Mouse (Mus musculus) thymus, adult 2 months (tissue): ENCODE results near the gene Slc35d2.

Source experiments
- CTCF ChIP-seq: fragments of 200-500 bp; IDR thresholded peaks from 2 replicates; pipeline ENCODE4 v1.5.1; 2012; ENCODE audit warnings: mild to moderate bottlenecking, control low read depth, low read length, moderate library complexity, borderline replicate concordance; ENCODE audit not compliant: control insufficient read depth, poor library complexity, insufficient read depth; ENCODE audit errors: extremely low read depth
- POLR2A ChIP-seq: fragments of 200-500 bp; IDR thresholded peaks from 2 replicates; pipeline ENCODE4 v1.6.1; 2012; ENCODE audit warnings: mild to moderate bottlenecking, low read length, control low read depth, moderate library complexity; ENCODE audit not compliant: control insufficient read depth, poor library complexity, insufficient read depth; ENCODE audit errors: extremely low read depth

- TF ChIP-seq POLR2A (no peak), CTCF (no peak)
These were observed 78.3 kb downstream of the Slc35d2 start for GRCm38 (mm10) chr13:64050895-64051294.
